Mouse (Mus musculus) lung, embryonic 14.5 days (tissue): ENCODE data around the gene Slc22a7. TPM values are rescaled to one million over a fixed set of nuclear protein-coding genes. Genes with fewer than 3 reads are reported as not detected.
A peak's percentile ranks its signal among the peaks of the same experiment; 100 is the strongest.

Experiments used
- ATAC-seq: fragments of 200-750 bp; cut with Nextera tagmentation; 2 replicates; pipeline ENCODE4 v1.8.0; 2017; ENCODE audit warnings: mild to moderate bottlenecking, moderate TSS enrichment, moderate library complexity; ENCODE audit not compliant: insufficient read depth
- DNase-seq: peaks from one replicate; pipeline ENCODE4 v3.0.0-alpha.2; 2015
- H3K27ac ChIP-seq: fragments of 300-500 bp; sonication (generic); 2 replicates; pipeline ENCODE4 v1.5.1; 2014; ENCODE audit warnings: low read depth, mild to moderate bottlenecking, moderate library complexity
- H3K27me3 ChIP-seq: fragments of 300-500 bp; sonication (generic); 2 replicates; pipeline ENCODE4 v1.6.1; 2014; ENCODE audit warnings: low read length, control low read depth; ENCODE audit not compliant: insufficient read depth
- H3K36me3 ChIP-seq: fragments of 300-500 bp; sonication (generic); 2 replicates; pipeline ENCODE4 v1.6.1; 2014; ENCODE audit warnings: control low read depth; ENCODE audit not compliant: insufficient read depth
- H3K4me1 ChIP-seq: fragments of 300-500 bp; sonication (generic); 2 replicates; pipeline ENCODE4 v1.6.1; 2014; ENCODE audit warnings: antibody characterized with exemption, control low read depth; ENCODE audit not compliant: insufficient read depth
- H3K4me2 ChIP-seq: fragments of 300-500 bp; sonication (generic); 2 replicates; pipeline ENCODE4 v1.6.1; 2014; ENCODE audit warnings: mild to moderate bottlenecking
- H3K4me3 ChIP-seq: fragments of 300-500 bp; sonication (generic); 2 replicates; pipeline ENCODE4 v1.5.1; 2014; ENCODE audit warnings: low read depth, low read length
- H3K9ac ChIP-seq: fragments of 300-500 bp; sonication (generic); 2 replicates; pipeline ENCODE4 v1.6.1; 2014
- H3K9me3 ChIP-seq: fragments of 300-500 bp; sonication (generic); 2 replicates; pipeline ENCODE4 v1.6.1; 2016; ENCODE audit warnings: low read depth, low read length, control low read depth
- CTCF ChIP-seq: IDR thresholded peaks from 2 replicates; pipeline ENCODE4 v1.5.1; 2016; ENCODE audit warnings: antibody characterized with exemption, low read depth
- WGBS: fragments of 180-500 bp; shearing (Covaris S2); extraction: QIAGEN DNeasy Blood & Tissue Kit; methylation state at CpG from one replicate; pipeline ENCODE4 v1.1.7; 2014; 5-methylcytosine and 5-hydroxymethylcytosine counted together
- polyA plus RNA-seq: library from polyadenylated mRNA; unstranded; fragments of >200 nt; fragmentation: Nextera tagmentation; extraction: Ambion mirVana; gene quantifications from 2 replicates; pipeline ENCODE4 v1.2.1, GENCODE M21; 2014

The Slc22a7 gene
- polyA plus RNA-seq, 1 experiment from 2014 or later = not detected

DNA sequence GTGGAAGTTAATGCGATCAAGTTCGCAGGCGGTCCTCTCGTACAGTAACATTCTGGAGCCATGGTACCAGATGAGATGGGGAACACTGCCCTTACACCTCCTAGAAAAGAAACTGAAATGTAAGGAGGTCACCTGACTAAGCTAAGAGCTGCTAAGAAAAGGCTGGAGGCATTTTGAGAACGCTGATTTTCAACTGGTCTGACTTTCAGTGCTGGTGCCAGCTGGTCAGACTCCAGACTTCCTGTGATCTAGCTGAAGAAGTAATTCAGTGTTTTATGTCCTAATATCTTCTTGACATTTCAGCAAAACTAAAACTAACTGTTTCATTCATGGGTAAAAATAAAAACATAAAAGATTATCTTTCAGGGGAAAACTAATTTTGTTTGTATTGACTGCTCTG is 19.6 kb downstream of the Slc22a7 start:
- H3K4me2 ChIP-seq = no peak overlapping the region
- H3K36me3 ChIP-seq = peaks cover 11% of the 10 kb centered on the region
- H3K9ac ChIP-seq = no peak overlapping the region; the same call in 1 of the 2 replicates
- no peaks in the 10 kb centered on the region for H3K27me3 ChIP-seq
- DNase-seq = no peak
- no peak overlapping the region for H3K27ac ChIP-seq
- no peak for ATAC-seq
- no peak overlapping the region for H3K4me3 ChIP-seq
- 69% methylated on average over 5 of the region's 5 CpGs for WGBS
- no peaks in the 10 kb centered on the region for H3K4me1 ChIP-seq
- TF ChIP-seq CTCF = no peak
- no peaks in the 10 kb centered on the region for H3K9me3 ChIP-seq

DNA sequence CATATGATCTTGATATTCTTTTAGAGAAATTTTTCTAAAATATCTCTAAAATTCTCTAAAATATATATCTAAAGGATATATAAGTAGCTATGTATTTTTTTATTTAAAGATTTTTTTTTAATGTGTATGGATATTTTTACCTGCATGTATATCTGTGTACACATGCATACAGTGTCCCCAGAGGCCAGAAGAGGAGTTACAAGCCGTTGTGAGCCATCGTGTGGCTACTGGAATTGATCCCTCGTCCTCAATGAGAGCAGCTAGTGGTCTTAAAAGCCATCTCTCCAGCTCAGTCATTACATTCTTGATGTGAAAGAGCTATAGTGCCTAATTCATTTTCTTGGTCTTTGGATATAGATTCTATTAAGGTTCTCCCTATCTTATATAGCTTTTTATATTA is 29.8 kb downstream of the Slc22a7 start:
- no peak overlapping the region for H3K4me3 ChIP-seq
- ATAC-seq (no peak), DNase-seq (peak; percentile 34)
- H3K27ac ChIP-seq = no peak overlapping the region
- H3K27me3 ChIP-seq = no peaks in the 10 kb centered on the region
- H3K36me3 ChIP-seq = peaks cover 86% of the 10 kb centered on the region
- H3K9me3 ChIP-seq = no peaks in the 10 kb centered on the region
- no peak overlapping the region for H3K4me2 ChIP-seq
- no peaks in the 10 kb centered on the region for H3K4me1 ChIP-seq
- H3K9ac ChIP-seq = no peak overlapping the region
- 27% methylated on average over 3 of the region's 3 CpGs for WGBS
- TF ChIP-seq CTCF = peak; percentile 48

DNA sequence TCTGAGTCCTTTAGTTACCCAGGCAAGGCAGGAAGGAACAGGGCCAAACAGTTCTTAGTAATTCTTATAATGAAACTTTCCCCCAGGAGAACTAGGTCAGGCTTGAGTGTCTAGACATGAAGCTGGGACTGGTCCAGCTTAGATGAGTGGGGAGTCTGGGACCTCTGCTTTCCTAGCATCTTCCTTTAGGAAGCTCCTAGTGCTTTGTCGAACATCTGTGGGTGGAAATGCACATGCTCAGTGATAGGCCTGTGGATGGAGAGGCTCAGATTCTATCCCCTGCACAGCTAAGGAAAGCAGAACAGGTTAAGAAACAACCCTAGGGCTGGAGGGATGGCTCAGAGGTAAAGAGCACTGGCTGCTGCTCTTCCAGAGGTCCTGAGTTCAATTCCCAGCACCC is 43.6 kb downstream of the Slc22a7 start:
- ATAC-seq = no peak
- H3K4me3 ChIP-seq = no peak overlapping the region
- TF ChIP-seq CTCF = no peak
- no peaks in the 10 kb centered on the region for H3K27me3 ChIP-seq
- H3K9me3 ChIP-seq = no peaks in the 10 kb centered on the region
- no peak overlapping the region for H3K27ac ChIP-seq
- no peak for DNase-seq
- H3K4me1 ChIP-seq = no peaks in the 10 kb centered on the region
- H3K9ac ChIP-seq = no peak overlapping the region
- peaks cover 58% of the 10 kb centered on the region for H3K36me3 ChIP-seq
- no peak overlapping the region for H3K4me2 ChIP-seq
- WGBS = 83% methylated on average over 1 of the region's 1 CpGs

DNA sequence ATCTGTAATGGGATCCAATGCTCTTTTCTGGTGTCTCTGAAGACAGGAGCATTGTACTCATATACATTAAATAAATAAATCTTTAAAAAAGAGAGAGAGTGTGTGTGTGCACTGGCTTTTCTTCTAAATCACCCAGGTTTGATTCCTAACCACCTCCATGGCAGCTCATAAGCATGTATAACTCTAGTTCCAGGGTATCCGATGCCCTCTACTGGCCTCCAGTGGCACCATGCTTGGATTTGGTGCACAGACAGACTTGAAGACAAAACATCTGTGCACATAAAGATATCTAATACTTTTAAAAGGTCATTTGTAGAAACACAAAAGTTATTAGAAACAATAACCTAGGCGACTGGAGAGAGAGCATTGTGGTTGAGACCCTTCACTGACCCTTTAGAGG is 45.2 kb downstream of the Slc22a7 start:
- 43% methylated on average over 2 of the region's 2 CpGs for WGBS
- Histone ChIP-seq H3K4me2 (no peak overlapping the region), H3K4me1 (no peaks in the 10 kb centered on the region), H3K9ac (no peak overlapping the region), H3K36me3 (peaks cover 46% of the 10 kb centered on the region), H3K27ac (no peak overlapping the region), H3K27me3 (no peaks in the 10 kb centered on the region), H3K9me3 (no peaks in the 10 kb centered on the region), H3K4me3 (no peak overlapping the region)
- ATAC-seq = no peak; the same call in 1 of the 2 replicates
- DNase-seq = peak; percentile 81
- peak; percentile 74 for TF ChIP-seq CTCF

DNA sequence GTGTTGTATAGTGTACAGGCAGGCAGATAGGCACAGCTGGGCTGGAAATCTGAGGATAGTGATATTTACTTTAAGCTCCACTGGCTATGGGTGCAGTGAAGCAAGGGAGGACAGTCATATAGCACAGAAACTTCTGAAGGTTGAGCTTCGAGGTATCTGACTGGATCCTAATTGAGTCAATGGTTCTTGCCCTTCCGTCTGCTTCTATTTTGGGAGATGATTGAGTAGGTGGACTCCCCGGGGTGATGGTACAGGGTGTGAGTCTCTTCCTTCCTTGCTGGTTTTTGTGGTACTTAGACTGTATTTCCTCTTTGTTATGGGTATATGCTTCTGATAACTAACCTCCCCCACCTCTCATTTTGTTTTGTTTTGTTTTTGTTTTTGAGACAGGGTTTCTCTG is 50.1 kb downstream of the Slc22a7 start:
- H3K4me2 ChIP-seq = no peak overlapping the region
- no peak for TF ChIP-seq CTCF
- no peak overlapping the region for H3K27ac ChIP-seq
- no peaks in the 10 kb centered on the region for H3K9me3 ChIP-seq
- H3K9ac ChIP-seq = no peak overlapping the region
- peaks cover 8% of the 10 kb centered on the region for H3K4me1 ChIP-seq
- H3K36me3 ChIP-seq = peaks cover 20% of the 10 kb centered on the region
- H3K4me3 ChIP-seq = no peak overlapping the region
- no peak for DNase-seq
- no peaks in the 10 kb centered on the region for H3K27me3 ChIP-seq
- ATAC-seq = no peak
- 78% methylated on average over 3 of the region's 3 CpGs for WGBS

DNA sequence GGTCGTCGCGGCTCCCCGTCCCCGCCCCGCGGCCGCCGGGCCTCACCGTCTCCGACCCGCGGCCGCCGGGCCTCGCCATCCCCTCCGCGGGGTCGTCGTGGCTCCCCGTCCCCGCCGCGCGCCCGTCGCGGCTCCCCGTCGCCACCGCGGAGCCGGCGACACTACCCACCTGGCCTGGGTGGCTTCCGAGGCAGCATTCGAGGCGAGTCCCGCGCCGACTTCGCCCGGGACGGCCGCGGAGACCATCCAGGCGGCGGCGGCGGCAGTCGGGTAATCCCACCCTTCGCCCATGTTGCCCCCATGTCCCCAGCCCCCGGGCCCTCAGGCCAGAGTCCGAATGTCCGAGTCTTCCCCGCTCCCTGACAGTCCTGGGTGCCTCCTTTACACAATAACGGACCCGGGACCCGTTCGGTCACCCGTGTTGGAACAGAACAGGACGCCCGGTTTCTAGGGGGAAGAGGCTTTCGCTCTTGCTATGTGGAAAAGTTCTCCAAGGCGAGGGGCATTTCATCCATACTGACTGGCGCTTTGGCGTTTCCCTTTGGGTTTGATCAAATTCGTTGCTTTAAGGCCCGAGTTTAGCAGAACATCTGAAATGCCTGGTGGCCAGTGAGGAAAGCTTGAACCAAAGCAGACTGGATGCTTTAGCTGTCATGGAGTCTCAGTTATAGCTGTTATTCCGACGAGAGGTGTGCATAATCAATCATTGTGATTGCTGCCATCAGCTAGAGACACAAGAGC is 54.0 kb downstream of the Slc22a7 start:
- under 1% methylated on average over 70 of the region's 70 CpGs for WGBS
- H3K9me3 ChIP-seq = no peaks in the 10 kb centered on the region

DNA sequence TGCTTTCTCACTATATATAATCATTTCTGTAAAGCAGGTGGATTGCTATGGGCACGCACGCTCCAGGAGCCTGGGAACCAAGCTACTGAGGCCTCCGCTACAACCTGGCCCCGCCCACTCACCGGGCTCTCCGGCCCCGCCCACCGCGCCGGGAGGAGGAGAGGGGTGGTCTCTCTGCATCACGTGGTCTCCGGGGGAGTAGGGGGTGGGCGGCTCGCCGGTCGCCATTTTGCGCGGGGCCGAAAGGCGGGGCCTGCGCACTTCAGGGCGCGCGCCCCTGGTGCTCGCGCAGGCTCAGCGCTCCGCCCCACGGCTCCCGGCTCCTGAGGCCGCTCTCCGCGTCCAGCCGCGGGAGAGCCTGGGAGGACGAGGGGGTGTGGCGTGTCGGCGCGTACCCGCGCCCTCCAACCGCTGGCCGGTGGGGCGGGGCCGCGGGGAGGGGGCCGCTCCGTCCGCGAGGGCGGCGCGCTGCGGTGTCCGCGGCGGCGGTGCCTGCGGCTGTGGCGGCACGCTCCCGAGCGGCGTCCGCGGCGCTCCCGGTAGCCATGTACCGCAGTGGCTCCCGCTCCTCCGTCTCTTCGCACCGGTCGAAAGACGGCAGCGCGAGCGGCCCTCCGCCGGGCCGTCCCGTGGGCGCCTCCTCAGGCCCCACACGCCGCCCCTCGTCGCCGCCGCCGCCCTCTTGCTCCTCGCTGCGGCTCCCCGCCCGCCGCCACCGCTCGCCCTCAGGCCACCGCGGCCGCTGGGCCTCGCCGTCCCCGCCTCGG is 54.8 kb downstream of the Slc22a7 start, which contains the start of gene Zfp318:
Gene Zfp318 (plus strand): TSS at position 438 of the 767 bp plus-strand sequence.
- Histone ChIP-seq H3K9ac (peak within 1 kb of the TSS; percentile 94), H3K4me1 (peaks cover 8% of the 10 kb centered on the region), H3K27ac (peak within 1 kb of the TSS; percentile 83), H3K4me2 (peak within 1 kb of the TSS; percentile 93), H3K27me3 (no peaks in the 10 kb centered on the region), H3K9me3 (no peaks in the 10 kb centered on the region), H3K36me3 (peaks cover 5% of the 10 kb centered on the region; the same call in 1 of the 2 replicates), H3K4me3 (peak within 1 kb of the TSS; percentile 94)
- no peak for TF ChIP-seq CTCF
- ATAC-seq (peak; percentile 98), DNase-seq (peak; percentile 98)
- WGBS = under 1% methylated on average over 102 of the region's 105 CpGs

More for the DNA sequence above, 54.0 kb downstream of the Slc22a7 start:
- Histone ChIP-seq H3K36me3 (peaks cover 9% of the 10 kb centered on the region; the same call in 1 of the 2 replicates), H3K27ac (peak overlapping the region; percentile 83), H3K4me2 (peak overlapping the region; percentile 93), H3K4me1 (peaks cover 8% of the 10 kb centered on the region), H3K9ac (peak overlapping the region; percentile 94), H3K4me3 (peak overlapping the region; percentile 94), H3K27me3 (no peaks in the 10 kb centered on the region)
- DNase-seq = peak; percentile 49
- TF ChIP-seq CTCF = no peak
- peak; percentile 6; the same call in 1 of the 2 replicates for ATAC-seq

Other genes with a start within 250 kb of the Slc22a7 start
- gene Polh, start 235.8 kb downstream of the Slc22a7 start, polyA plus RNA-seq = 19.6 and 20.5 TPM in 2 replicates
- gene Xpo5, start 235.7 kb downstream of the Slc22a7 start, polyA plus RNA-seq = 52.5 and 57.0 TPM in 2 replicates
- 92.0 and 96.0 TPM in 2 replicates for gene Polr1c, start 190.4 kb downstream of the Slc22a7 start, polyA plus RNA-seq
- gene Yipf3, start 190.4 kb downstream of the Slc22a7 start, polyA plus RNA-seq = 91.2 and 102 TPM in 2 replicates
- gene Lrrc73, start 184.9 kb downstream of the Slc22a7 start, polyA plus RNA-seq = 0.54 and 0.76 TPM in 2 replicates
- gene Tjap1, start 155.4 kb downstream of the Slc22a7 start, polyA plus RNA-seq = 39.1 and 43.2 TPM in 2 replicates
- 0.38 and 0.46 TPM in 2 replicates for gene Dlk2, start 141.0 kb downstream of the Slc22a7 start, polyA plus RNA-seq
- 4.7 and 5.5 TPM in 2 replicates for gene Abcc10, start 110.1 kb downstream of the Slc22a7 start, polyA plus RNA-seq
- 15.2 and 18.3 TPM in 2 replicates for gene Zfp318, start 54.7 kb downstream of the Slc22a7 start, polyA plus RNA-seq
- gene Crip3, start 9.5 kb downstream of the Slc22a7 start, polyA plus RNA-seq = 0.41 TPM in 1 of 2 replicates, not detected in the other
- 0.05 and 0.11 TPM in 2 replicates for gene Ttbk1, start 49.2 kb upstream of the Slc22a7 start, polyA plus RNA-seq
- gene Dnph1, start 58.3 kb upstream of the Slc22a7 start, polyA plus RNA-seq = 50.3 and 60.8 TPM in 2 replicates
- 2.8 and 2.9 TPM in 2 replicates for gene Cul9, start 107.9 kb upstream of the Slc22a7 start, polyA plus RNA-seq
- 11.4 and 15.1 TPM in 2 replicates for gene Srf, start 117.7 kb upstream of the Slc22a7 start, polyA plus RNA-seq
- gene Ptk7, start 191.0 kb upstream of the Slc22a7 start, polyA plus RNA-seq = 79.5 and 99.3 TPM in 2 replicates
- 20.2 and 21.4 TPM in 2 replicates for gene Klc4, start 207.6 kb upstream of the Slc22a7 start, polyA plus RNA-seq
- gene Mrpl2, start 207.8 kb upstream of the Slc22a7 start, polyA plus RNA-seq = 113 and 114 TPM in 2 replicates
- 36.6 TPM in 2 replicates for gene Cul7, start 211.9 kb upstream of the Slc22a7 start, polyA plus RNA-seq
- 47.6 and 48.5 TPM in 2 replicates for gene Rrp36, start 235.9 kb upstream of the Slc22a7 start, polyA plus RNA-seq
- 123 and 131 TPM in 2 replicates for gene Mea1, start 240.3 kb upstream of the Slc22a7 start, polyA plus RNA-seq
- gene Klhdc3, start 242.5 kb upstream of the Slc22a7 start, polyA plus RNA-seq = 108 and 111 TPM in 2 replicates